Mouse (Mus musculus) embryonic fibroblast, embryonic 13.5 days (primary cell): Measurements from ENCODE around the gene Unk.

Experiments used
- CTCF ChIP-seq: IDR thresholded peaks from 2 replicates; pipeline ENCODE4 v1.5.1; 2011; ENCODE audit warnings: mild to moderate bottlenecking, control low read depth, low read length, moderate library complexity, borderline replicate concordance; ENCODE audit not compliant: insufficient read depth
- POLR2A ChIP-seq: IDR thresholded peaks from 2 replicates; pipeline ENCODE4 v1.6.1; 2011; ENCODE audit warnings: low read depth, mild to moderate bottlenecking, control low read depth, low read length, moderate library complexity

- TF ChIP-seq CTCF = no peak
- TF ChIP-seq POLR2A = no peak
These were observed 11.7 kb downstream of the Unk start for GRCm38 (mm10) chr11:116041833-116042232.
